Mouse (Mus musculus) retina, adult 2 months (tissue): ENCODE measurements around the gene Bdh1.

ENCODE experiments used
- DNase-seq: peaks from one replicate; pipeline ENCODE4 v3.0.0-alpha.2; 2012; ENCODE audit warnings: low read depth, low spot score

The Bdh1 gene

DNA sequence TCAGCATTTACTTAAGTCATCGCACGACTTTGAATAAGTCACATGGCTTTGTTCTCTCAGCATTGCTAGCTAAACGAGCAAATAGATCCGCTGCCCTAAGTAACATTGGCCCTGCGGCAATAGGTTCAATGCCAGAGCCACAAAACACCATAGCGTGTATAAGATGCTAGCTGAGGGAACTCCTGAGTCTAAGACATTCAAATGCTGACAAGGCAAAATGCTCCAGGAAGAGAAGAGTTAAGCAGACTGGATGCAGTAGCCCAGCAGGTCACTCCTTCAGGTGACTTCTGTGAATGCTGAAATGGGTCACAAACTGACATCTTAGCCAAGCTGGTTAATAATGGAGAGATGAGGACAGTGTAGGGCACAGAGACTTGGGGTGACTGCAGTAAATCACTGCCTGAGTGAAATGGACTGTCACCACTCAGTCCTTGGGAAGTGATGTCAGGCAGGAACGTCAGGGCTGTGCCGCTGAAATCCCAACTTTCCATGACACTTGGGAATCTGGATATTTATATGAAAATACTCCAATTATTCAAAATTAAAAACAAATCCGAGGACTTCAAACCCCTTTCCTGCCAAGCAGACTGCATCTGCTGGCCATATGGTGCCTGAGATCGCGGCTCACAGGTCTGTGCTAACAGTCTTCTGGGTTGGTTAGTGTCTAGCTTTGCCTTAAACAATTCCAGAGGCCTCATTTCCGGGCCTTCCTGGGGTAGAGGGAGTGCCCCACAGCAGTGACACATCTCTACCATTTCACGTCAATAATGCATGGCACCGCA, 79.1 kb downstream of the Bdh1 start:
- DNase-seq: no peak

- DNase-seq: no peak
Observed at GRCm38 (mm10) chr16:31501751-31502365, 79.8 kb downstream of the Bdh1 start.

DNA sequence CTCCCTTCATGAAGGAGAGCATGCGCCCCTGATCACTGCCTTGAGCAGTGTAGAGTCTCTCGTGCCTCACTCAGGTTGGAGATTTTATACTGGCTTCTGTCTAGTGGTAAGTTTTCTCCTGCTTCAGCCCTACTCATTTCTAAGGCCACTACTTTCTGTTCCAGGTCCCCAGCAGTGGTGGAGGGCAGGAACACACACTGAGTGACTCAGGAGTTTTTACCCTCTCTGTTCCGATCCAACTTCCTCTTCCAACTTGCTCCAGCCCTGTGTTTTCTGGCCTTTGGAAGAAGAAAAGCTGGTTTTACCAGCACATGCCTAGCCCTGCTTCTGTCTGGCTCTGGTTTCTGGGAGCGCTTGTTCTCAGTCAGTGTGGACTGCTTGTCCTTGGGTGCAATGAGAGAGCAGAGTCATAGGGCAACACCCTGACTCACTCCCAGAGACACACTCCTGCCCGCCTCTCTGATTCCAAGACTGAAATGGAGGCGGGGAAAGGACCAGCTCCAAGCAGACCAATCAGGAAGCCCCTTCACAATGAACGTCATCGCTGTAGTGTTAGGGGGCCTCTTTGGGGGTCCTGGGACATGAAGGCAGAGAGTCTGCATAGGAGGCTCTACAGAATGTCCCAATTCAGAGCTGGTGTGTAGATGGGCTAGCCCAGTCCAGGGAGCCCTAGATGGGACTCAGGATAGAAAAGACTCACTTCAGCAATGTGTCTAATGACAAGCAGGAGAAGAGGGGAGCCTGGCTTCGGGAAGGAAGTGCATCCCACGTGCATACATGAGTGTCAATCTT, 84.8 kb downstream of the Bdh1 start:
- DNase-seq: no peak

GRCm38 (mm10) chr16:31507457-31507755, 85.3 kb downstream of the Bdh1 start:
- DNase-seq: no peak

- DNase-seq: no peak
Observed at GRCm38 (mm10) chr16:31507794-31508526, 85.9 kb downstream of the Bdh1 start.
